Mouse (Mus musculus): ENCODE data around the gene Cit. TPM values are rescaled to one million over a fixed set of nuclear protein-coding genes. Genes with fewer than 3 reads are reported as not detected.

The Cit gene
- total RNA-seq, 2 experiments from 2014 or later: 204 to 209 TPM

DNA sequence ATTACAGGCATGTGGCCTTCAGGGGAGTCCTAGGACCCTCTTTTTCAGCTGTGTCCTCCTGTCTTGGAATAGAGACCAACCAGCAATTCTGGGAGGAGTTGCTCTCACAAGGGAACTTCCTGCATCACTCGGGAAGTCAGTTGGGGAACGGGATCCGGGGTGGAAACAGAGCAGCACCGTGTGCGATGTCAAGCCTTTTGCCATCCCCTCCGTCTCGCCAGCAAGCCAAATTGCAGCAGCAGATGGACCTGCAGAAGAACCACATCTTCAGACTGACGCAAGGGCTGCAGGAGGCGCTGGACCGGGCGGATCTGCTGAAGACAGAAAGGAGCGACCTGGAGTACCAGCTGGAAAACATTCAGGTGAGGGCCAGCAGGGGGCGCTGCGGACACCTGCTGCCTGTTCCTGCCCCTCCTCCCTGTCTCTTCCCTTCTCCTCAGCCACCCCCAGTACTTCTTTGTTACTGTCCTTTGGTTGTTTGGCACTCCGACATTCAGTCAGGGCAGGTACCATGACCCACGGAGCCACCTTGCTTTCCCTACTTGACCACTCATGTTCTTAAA, 134.1 kb downstream of the Cit start:
- no peak overlapping the region for H3K4me3 ChIP-seq
- peak; percentile 66 for TF ChIP-seq CTCF (IDR thresholded peaks at IDR 0.05)
- DNase-seq (ENCODE audit: extremely low spot score in 1 of 2, low spot score in 2 of 2): no peak
- intact Hi-C loops (cut with DNase I): no loop called here
- H3K27ac ChIP-seq: no peak overlapping the region

DNA sequence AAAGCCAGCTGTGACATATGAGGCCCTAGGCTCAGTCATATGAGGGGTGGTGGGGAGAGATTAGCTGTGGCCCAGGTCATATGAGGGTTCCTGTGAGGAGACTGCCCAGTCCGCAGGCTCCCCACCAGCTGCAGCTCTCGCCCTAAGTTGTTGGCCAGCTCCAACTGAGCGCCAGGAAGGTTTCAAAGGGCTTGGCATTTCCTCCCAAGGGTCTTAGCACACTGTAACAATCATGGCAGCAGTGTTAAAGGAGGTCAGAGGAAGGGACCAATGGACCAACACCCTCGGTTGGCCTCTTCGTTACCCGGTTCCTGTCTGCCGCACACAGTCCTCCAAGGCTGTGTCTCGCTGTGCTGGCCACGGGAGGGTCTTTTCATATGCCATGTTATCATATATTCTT, 135.5 kb downstream of the Cit start:
- Histone ChIP-seq H3K4me3 (no peak overlapping the region), H3K27ac (no peak overlapping the region)
- DNase-seq (ENCODE audit: extremely low spot score in 1 of 2, low spot score in 2 of 2): no peak
- intact Hi-C loops (cut with DNase I): no loop called here
- no peak for TF ChIP-seq CTCF (IDR thresholded peaks at IDR 0.05)

DNA sequence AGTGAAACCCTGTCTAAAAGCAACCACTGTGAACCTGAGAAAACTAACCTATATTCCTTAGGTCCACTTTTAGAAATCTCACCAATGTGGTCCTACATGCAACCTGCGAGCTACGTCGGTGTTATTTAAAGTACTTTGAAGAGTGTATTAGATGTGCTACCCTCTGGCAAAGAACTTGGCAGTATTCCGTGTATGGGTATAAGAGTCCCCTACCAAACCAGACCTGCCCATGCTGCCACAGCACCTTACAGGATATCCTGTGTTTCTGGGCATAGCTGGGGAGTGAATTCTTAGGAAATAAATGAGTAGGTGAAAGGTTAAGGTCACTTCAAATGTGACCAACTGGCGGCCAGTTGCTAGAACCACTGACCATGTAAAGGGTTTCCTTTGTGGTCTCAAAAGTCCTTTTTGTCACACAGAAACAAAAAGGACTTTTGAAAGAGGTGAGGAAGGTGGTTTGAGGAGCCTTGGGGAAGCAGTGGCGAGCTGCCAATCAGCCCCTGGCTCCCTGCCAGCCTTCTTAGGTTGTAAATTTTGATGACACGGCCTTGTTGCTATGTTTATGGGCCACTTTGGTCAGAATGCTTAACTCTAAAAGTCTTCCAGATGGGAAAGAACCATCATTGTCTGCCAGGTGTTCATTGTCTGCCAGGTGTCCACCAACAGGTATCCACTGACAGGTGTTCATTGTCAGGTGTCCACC, 137.7 kb downstream of the Cit start:
- intact Hi-C loops (cut with DNase I): no loop called here
- no peak for DNase-seq (ENCODE audit: extremely low spot score in 1 of 2, low spot score in 2 of 2)
- no peak overlapping the region for H3K4me3 ChIP-seq
- no peak for TF ChIP-seq CTCF (IDR thresholded peaks at IDR 0.05)
- no peak overlapping the region for H3K27ac ChIP-seq

DNA sequence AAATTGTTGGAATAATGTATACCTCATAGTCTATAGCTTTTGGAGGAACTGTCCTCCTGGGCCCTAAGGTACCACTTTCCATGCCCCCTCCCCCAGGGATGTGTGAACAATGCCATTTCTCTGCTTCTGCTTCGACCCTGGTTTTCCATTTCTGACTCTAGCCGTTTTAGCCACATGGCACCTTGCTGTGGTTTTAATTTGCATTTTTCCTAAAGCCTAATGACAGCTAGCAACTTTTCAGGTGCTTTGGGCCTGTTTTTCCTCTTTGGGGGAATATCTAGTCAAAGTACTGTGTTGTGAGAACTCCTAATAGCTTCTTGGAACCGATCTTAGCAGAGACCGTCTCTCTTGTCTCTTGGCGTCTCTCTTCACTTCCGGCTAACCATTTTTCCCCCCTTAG, 139.3 kb downstream of the Cit start:
- intact Hi-C loops (cut with DNase I): no loop called here

DNA sequence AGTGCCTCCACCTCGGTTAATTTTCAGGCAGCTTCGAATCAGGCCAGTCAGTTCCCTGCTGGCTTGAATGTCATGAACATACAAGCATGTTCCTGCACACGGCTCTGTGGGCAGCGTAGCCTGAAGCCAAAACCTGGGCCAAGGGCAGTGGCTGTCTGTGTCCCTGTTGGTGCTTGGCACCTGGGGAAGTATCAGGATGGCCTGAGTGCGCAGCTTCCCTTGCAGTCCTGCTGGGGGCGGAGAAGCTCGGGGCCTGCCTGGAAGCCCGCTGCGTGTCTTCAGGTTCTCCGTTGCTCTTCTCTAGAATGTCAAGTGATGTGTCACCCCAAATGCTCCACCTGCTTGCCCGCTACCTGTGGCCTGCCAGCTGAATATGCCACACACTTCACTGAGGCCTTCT, 140.0 kb downstream of the Cit start:
- Histone ChIP-seq H3K4me3 (no peak overlapping the region), H3K27ac (no peak overlapping the region)
- no peak for DNase-seq (ENCODE audit: extremely low spot score in 1 of 2, low spot score in 2 of 2)
- no peak for TF ChIP-seq CTCF (IDR thresholded peaks at IDR 0.05)
- intact Hi-C loops (cut with DNase I): no loop called here

More for the DNA sequence above, 139.3 kb downstream of the Cit start:
- no peak for TF ChIP-seq CTCF (IDR thresholded peaks at IDR 0.05)
- H3K4me3 ChIP-seq: no peak overlapping the region
- H3K27ac ChIP-seq: no peak overlapping the region
- DNase-seq (ENCODE audit: extremely low spot score in 1 of 2, low spot score in 2 of 2): no peak

DNA sequence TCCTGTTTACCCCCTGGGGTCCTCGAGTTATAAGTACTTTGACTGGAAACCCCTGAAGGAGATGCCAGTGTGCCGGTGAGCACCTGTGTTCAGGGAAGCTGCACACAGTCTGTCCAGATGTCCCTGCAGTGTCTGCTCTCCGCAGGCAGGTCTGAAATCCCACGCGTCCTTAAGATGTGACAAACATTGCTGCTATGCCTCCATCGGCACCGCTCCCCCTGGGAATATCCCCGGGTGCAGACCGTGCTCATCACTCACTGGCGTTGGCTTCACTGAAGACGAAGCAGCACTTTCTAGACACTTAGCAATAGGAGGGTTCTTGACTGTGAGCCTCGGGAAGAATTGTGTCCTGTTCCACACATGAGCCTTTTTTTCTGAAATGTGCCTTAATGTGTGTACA, 142.2 kb downstream of the Cit start:
- no peak for DNase-seq (ENCODE audit: extremely low spot score in 1 of 2, low spot score in 2 of 2)
- intact Hi-C loops (cut with DNase I): no loop called here
- Histone ChIP-seq H3K27ac (no peak overlapping the region), H3K4me3 (no peak overlapping the region)
- TF ChIP-seq CTCF (IDR thresholded peaks at IDR 0.05): no peak

DNA sequence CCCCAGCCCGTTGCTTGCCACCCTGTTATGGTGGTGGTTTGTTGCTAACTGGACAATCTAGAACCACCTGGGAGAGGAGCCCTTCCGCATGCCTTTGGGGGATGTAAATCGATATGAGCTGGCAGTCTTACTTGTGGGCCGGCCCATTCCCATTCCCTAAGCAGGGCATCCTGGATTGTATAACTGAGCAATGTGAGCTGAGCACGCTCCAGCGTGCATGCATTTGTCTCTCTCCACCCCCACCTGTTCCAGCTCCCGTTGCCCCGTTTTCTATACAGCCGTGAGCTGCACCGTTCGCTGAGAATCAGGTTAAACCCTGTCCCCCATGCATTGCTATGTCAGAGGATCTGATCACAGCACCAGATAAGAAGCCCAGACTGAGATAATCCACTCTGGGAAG, 146.6 kb downstream of the Cit start:
- intact Hi-C loops (cut with DNase I): no loop called here
- H3K27ac ChIP-seq: no peak overlapping the region
- DNase-seq (ENCODE audit: extremely low spot score in 1 of 2, low spot score in 2 of 2): no peak
- no peak overlapping the region for H3K4me3 ChIP-seq
- TF ChIP-seq CTCF (IDR thresholded peaks at IDR 0.05): no peak

DNA sequence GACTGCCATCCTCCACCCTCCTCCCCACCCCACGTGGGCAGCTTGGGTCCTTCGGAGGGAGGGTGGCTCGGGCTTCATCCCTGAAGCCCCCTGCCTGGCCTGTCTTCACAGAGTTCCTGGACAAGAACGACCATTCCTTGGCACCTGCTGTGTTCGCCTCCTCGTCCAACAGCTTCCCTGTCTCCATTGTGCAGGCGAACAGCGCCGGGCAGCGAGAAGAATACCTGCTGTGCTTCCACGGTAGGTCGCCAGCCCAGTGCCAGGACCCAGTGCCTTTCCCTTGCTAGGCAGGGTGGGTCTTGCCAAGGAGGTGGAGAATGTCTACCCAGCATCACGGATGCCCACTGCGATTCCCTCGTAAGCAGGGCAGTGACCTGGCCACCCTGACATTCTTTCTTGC, 149.0 kb downstream of the Cit start:
- no peak for TF ChIP-seq CTCF (IDR thresholded peaks at IDR 0.05)
- no peak for DNase-seq (ENCODE audit: extremely low spot score in 1 of 2, low spot score in 2 of 2)
- Histone ChIP-seq H3K4me3 (no peak overlapping the region), H3K27ac (no peak overlapping the region)
- intact Hi-C loops (cut with DNase I): no loop called here

DNA sequence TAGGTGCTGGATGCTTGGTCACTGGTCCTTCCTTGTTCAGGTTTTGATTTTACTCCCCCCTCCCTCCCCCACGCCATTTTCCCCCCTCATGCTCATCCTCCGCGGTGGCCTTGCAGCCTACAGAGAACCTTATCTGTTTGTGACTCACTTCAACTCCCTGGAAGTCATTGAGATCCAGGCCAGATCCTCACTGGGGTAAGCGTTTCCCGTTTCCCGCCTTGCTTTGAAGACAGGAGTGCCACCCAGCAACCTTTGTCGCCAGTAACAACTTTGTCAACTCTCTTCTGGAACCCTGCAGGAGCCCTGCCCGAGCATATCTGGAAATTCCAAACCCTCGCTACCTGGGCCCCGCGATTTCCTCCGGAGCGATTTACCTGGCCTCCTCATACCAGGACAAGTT, 152.3 kb downstream of the Cit start:
- DNase-seq (ENCODE audit: extremely low spot score in 1 of 2, low spot score in 2 of 2): no peak
- Histone ChIP-seq H3K4me3 (no peak overlapping the region), H3K27ac (no peak overlapping the region)
- no peak for TF ChIP-seq CTCF (IDR thresholded peaks at IDR 0.05)
- intact Hi-C loops (cut with DNase I): no loop called here

DNA sequence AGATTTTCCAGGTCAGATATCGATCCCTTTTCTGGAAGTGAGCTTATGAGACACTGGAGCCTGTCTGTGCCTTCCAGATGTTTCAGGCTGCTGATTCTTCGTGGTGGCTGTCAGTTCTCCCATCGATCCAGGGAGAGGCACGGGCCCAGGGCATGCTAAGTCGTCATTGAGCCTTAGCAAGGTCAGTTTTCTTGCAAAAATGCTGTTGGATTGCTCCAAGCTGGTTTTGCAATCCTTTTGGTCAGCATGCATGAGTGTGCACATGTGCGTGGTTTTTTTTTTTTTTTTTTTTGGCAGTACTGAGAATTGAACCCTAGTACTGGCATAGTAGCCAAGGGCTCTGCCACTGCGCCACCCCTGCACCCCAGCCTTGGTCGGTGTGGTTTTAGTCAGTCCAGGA, 158.1 kb downstream of the Cit start:
- no peak overlapping the region for H3K27ac ChIP-seq
- TF ChIP-seq CTCF (IDR thresholded peaks at IDR 0.05): no peak
- no peak overlapping the region for H3K4me3 ChIP-seq
- intact Hi-C loops (cut with DNase I): no loop called here
- no peak for DNase-seq (ENCODE audit: extremely low spot score in 1 of 2, low spot score in 2 of 2)

DNA sequence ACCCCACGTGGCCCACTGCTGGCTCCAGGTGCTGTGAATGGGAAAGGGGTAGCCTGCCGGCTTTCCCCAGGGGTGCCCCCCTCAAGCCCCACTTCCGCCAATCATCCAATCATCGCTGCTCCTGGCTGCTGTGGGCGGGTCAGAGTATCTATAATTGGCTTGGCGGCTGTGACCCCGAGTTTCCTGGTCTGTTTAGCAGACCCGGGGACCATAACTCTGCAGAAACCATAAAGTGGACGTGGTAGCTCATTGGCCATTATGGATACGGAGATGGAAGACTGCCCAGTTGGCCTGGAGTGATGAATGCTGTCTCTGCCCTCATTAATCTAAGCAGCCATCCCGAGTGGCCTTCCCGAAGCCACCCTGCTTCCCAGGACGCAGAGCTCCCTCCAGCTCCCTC, 158.7 kb downstream of the Cit start:
- intact Hi-C loops (cut with DNase I): no loop called here
- no peak for DNase-seq (ENCODE audit: extremely low spot score in 1 of 2, low spot score in 2 of 2)
- no peak for TF ChIP-seq CTCF (IDR thresholded peaks at IDR 0.05)
- peak overlapping the region; percentile 57 for H3K27ac ChIP-seq
- H3K4me3 ChIP-seq: no peak overlapping the region

DNA sequence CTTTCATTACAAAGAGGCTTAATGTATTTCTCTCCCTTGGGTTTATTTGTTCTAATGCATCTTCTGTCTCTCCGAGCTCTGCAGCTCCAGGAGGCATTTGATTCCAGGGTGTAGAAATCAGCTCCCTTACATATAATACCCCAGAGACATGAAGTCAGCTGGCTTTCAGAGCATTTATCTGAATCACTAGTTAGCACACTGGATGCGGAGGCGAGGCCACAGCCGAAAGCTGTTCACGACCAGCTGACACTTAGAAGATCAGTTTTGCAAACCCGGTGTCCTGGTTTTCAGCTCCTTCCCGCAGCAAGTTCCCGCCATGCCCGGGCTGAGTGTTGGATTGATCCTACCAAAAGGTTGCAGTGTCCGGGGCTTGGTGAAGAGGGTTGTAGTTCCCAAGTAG, 159.2 kb downstream of the Cit start:
- no peak overlapping the region for H3K4me3 ChIP-seq
- TF ChIP-seq CTCF (IDR thresholded peaks at IDR 0.05): no peak
- intact Hi-C loops (cut with DNase I): no loop called here
- DNase-seq (ENCODE audit: extremely low spot score in 1 of 2, low spot score in 2 of 2): no peak
- peak overlapping the region; percentile 57 for H3K27ac ChIP-seq
